In the genomic region with DNA sequence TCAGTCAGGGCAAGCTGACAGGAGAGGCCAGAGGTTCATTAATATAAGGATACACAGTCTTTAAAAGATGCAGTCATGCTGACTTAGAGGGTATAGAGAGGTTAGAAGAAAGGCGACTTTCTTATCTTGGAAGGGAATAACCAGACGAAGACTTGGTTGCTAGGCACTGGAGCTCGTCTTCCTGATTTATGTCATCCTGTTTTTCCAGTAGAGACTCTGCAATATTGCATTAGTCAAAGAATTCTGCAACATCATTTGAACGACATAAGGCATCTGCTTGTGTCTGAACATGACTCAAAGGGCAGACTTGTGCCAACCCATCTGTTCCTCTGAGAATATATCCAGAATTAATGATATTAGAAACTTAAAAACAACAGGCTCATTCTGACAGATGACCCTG, we compare ENCODE assay signal across 17 mouse cellular contexts. TPM values are rescaled to one million over a fixed set of nuclear protein-coding genes. Genes with fewer than 3 reads are reported as not detected.
DNase-seq lines count a peak whose midpoint lies in the region; ATAC-seq and TF ChIP-seq lines count a peak whose summit lies in the region.
"Had no signal": no experiment of that assay in that cellular context is flagged by ENCODE, and none has a peak within 500 bp of the region (broad histone marks: within the 10 kb centered on the region; RNA-seq: fewer than 3 reads in every experiment).

No protein-coding gene starts in this region.

- H3K4me2 ChIP-seq in forebrain, embryonic 16.5 days (ENCODE audit: low read length) = no peak overlapping the region
- no peak overlapping the region for H3K4me2 ChIP-seq in forebrain, embryonic 13.5 days
- H3K4me2 ChIP-seq in liver, embryonic 15.5 days = no peak overlapping the region
- H3K4me2 ChIP-seq in liver, embryonic 12.5 days = no peak overlapping the region
- no peak overlapping the region for H3K4me2 ChIP-seq in intestine, embryonic 16.5 days (ENCODE audit: low read depth, low read length)
- H3K4me2 ChIP-seq in stomach, postnatal 0 days (replicated peaks; ENCODE audit: low read depth) = no peak overlapping the region
- H3K4me2 ChIP-seq: midbrain, embryonic 11.5 days had no signal

- no peak overlapping the region for H3K4me3 ChIP-seq in forebrain, embryonic 16.5 days (replicated peaks; ENCODE audit: low read length)
- H3K4me3 ChIP-seq in forebrain, embryonic 13.5 days = no peak overlapping the region
- H3K4me3 ChIP-seq in liver, embryonic 15.5 days (replicated peaks) = no peak overlapping the region
- H3K4me3 ChIP-seq in liver, embryonic 12.5 days = no peak overlapping the region
- no peak overlapping the region for H3K4me3 ChIP-seq in intestine, embryonic 16.5 days (ENCODE audit: low read length)
- H3K4me3 ChIP-seq in stomach, postnatal 0 days (ENCODE audit: low read depth, low read length) = no peak overlapping the region

- TF ChIP-seq CTCF in stomach, postnatal 0 days (IDR thresholded peaks at IDR 0.05; ENCODE audit: low read depth) = no peak

- peak; percentile 55; the same call in 1 of the 2 replicates for ATAC-seq in forebrain, embryonic 16.5 days
- no peak; the same call in 1 of the 2 replicates for ATAC-seq in forebrain, embryonic 13.5 days
- ATAC-seq in liver, embryonic 15.5 days (ENCODE audit: insufficient read depth) = 0 out of 2 replicates have a peak, but pooled peaks have one; percentile 25
- ATAC-seq in liver, embryonic 12.5 days = no peak
- ATAC-seq in intestine, embryonic 16.5 days = peak; percentile 12; the same call in 1 of the 2 replicates
- peak; percentile 21; the same call in 1 of the 2 replicates for ATAC-seq in stomach, postnatal 0 days (ENCODE audit: low FRiP score, low TSS enrichment)
- ATAC-seq: hindbrain, postnatal 0 days; liver, postnatal 0 days had no signal

- H3K36me3 ChIP-seq in forebrain, embryonic 16.5 days (ENCODE audit: control insufficient read depth, insufficient read depth) = no peaks in the 10 kb centered on the region
- no peaks in the 10 kb centered on the region for H3K36me3 ChIP-seq in forebrain, embryonic 13.5 days (ENCODE audit: poor library complexity, severe bottlenecking)
- no peaks in the 10 kb centered on the region for H3K36me3 ChIP-seq in liver, embryonic 15.5 days (replicated peaks)
- H3K36me3 ChIP-seq in liver, embryonic 12.5 days = no peaks in the 10 kb centered on the region
- no peaks in the 10 kb centered on the region for H3K36me3 ChIP-seq in intestine, embryonic 16.5 days (ENCODE audit: control insufficient read depth, insufficient read depth, low read length)
- H3K36me3 ChIP-seq in stomach, postnatal 0 days (ENCODE audit: control insufficient read depth, insufficient read depth, low read length) = no peaks in the 10 kb centered on the region

- H3K27ac ChIP-seq in forebrain, embryonic 16.5 days (ENCODE audit: low read length) = peak overlapping the region; percentile 30; the same call in 1 of the 2 replicates
- H3K27ac ChIP-seq in forebrain, embryonic 13.5 days = no peak overlapping the region
- H3K27ac ChIP-seq in liver, embryonic 15.5 days (replicated peaks) = no peak overlapping the region
- no peak overlapping the region for H3K27ac ChIP-seq in liver, embryonic 12.5 days
- no peak overlapping the region for H3K27ac ChIP-seq in intestine, embryonic 16.5 days (ENCODE audit: low read length)
- H3K27ac ChIP-seq in stomach, postnatal 0 days (replicated peaks) = no peak overlapping the region
- H3K27ac ChIP-seq: hindbrain, postnatal 0 days had no signal

- H3K9ac ChIP-seq in forebrain, embryonic 16.5 days (replicated peaks; ENCODE audit: low read depth, low read length) = no peak overlapping the region
- H3K9ac ChIP-seq in forebrain, embryonic 13.5 days = no peak overlapping the region
- H3K9ac ChIP-seq in liver, embryonic 15.5 days = no peak overlapping the region
- no peak overlapping the region for H3K9ac ChIP-seq in liver, embryonic 12.5 days
- H3K9ac ChIP-seq in intestine, embryonic 16.5 days (ENCODE audit: low read depth, low read length) = no peak overlapping the region
- H3K9ac ChIP-seq in stomach, postnatal 0 days (ENCODE audit: low read length) = no peak overlapping the region
- H3K9ac ChIP-seq: liver, postnatal 0 days had no signal

- no peak for DNase-seq in stomach, postnatal 0 days (ENCODE audit: low spot score)
- DNase-seq in left cerebral cortex, postnatal 14 days (ENCODE audit: low spot score in 2 of 2) = no peak
- no peak for DNase-seq in heart, postnatal 14 days
- DNase-seq: adrenal gland, postnatal 10 days; cerebellum, adult 11 months; gastrocnemius, postnatal 36 days; left cerebral cortex, postnatal 4 days; liver, postnatal 0 days; spleen, adult 18-20 months; thymus, adult 2 months had no signal

- H3K27me3 ChIP-seq in forebrain, embryonic 16.5 days (replicated peaks; ENCODE audit: control insufficient read depth, insufficient read depth, low read length) = no peaks in the 10 kb centered on the region
- H3K27me3 ChIP-seq in forebrain, embryonic 13.5 days = no peaks in the 10 kb centered on the region
- no peaks in the 10 kb centered on the region for H3K27me3 ChIP-seq in liver, embryonic 15.5 days
- H3K27me3 ChIP-seq in liver, embryonic 12.5 days (replicated peaks) = no peaks in the 10 kb centered on the region
- no peaks in the 10 kb centered on the region for H3K27me3 ChIP-seq in intestine, embryonic 16.5 days (replicated peaks; ENCODE audit: control insufficient read depth, insufficient read depth, low read length)
- H3K27me3 ChIP-seq in stomach, postnatal 0 days (ENCODE audit: control insufficient read depth, insufficient read depth, low read length) = no peaks in the 10 kb centered on the region

- 52% methylated on average over 4 of the region's 4 CpGs for WGBS in forebrain, embryonic 16.5 days
- 84% methylated on average over 4 of the region's 4 CpGs for WGBS in forebrain, embryonic 13.5 days
- 20% methylated on average over 4 of the region's 4 CpGs for WGBS in liver, embryonic 15.5 days (ENCODE audit: insufficient replicate concordance)
- 27% methylated on average over 4 of the region's 4 CpGs for WGBS in liver, embryonic 12.5 days (ENCODE audit: insufficient replicate concordance)
- 15% methylated on average over 4 of the region's 4 CpGs for WGBS in intestine, embryonic 16.5 days
- WGBS in stomach, postnatal 0 days = 13% methylated on average over 4 of the region's 4 CpGs

- intact Hi-C loops in left cerebral cortex, postnatal 14 days (cut with DNase I) = no loop called here
- intact Hi-C loops in heart, postnatal 14 days (cut with DNase I) = no loop called here

- H3K4me1 ChIP-seq in forebrain, embryonic 16.5 days (replicated peaks; ENCODE audit: control insufficient read depth, insufficient read depth, low read length) = peaks cover 9% of the 10 kb centered on the region
- peaks cover 3% of the 10 kb centered on the region for H3K4me1 ChIP-seq in forebrain, embryonic 13.5 days
- H3K4me1 ChIP-seq in liver, embryonic 15.5 days (replicated peaks) = peaks cover 3% of the 10 kb centered on the region; the same call in 1 of the 2 replicates
- peaks cover 12% of the 10 kb centered on the region; the same call in 1 of the 2 replicates for H3K4me1 ChIP-seq in liver, embryonic 12.5 days
- peaks cover 22% of the 10 kb centered on the region for H3K4me1 ChIP-seq in intestine, embryonic 16.5 days (ENCODE audit: control insufficient read depth, insufficient read depth, low read length)
- no peaks in the 10 kb centered on the region for H3K4me1 ChIP-seq in stomach, postnatal 0 days (replicated peaks; ENCODE audit: control insufficient read depth, insufficient read depth)

- no peak for TF ChIP-seq EP300 in stomach, postnatal 0 days (optimal IDR thresholded peaks at IDR 0.05)

- no peaks in the 10 kb centered on the region for H3K9me3 ChIP-seq in forebrain, embryonic 16.5 days (ENCODE audit: control insufficient read depth, low read length)
- no peaks in the 10 kb centered on the region for H3K9me3 ChIP-seq in forebrain, embryonic 13.5 days (replicated peaks)
- no peaks in the 10 kb centered on the region for H3K9me3 ChIP-seq in liver, embryonic 15.5 days (replicated peaks)
- no peaks in the 10 kb centered on the region for H3K9me3 ChIP-seq in liver, embryonic 12.5 days (replicated peaks)
- H3K9me3 ChIP-seq in intestine, embryonic 16.5 days (ENCODE audit: control insufficient read depth, low read length) = no peaks in the 10 kb centered on the region
- H3K9me3 ChIP-seq in stomach, postnatal 0 days (ENCODE audit: control insufficient read depth, low read length) = no peaks in the 10 kb centered on the region

RNA-seq across cellular contexts. Expression of a gene that starts 16.6 kb away (rescaled TPM):
- 104 and 107 TPM in 2 replicates for polyA plus RNA-seq in forebrain, embryonic 16.5 days (2015; fragmentation: Nextera tagmentation; extraction: Ambion mirVana)
- 64.8 and 65.2 TPM in 2 replicates for polyA plus RNA-seq in forebrain, embryonic 13.5 days (2015; fragmentation: Nextera tagmentation; extraction: Ambion mirVana)
- polyA plus RNA-seq in liver, embryonic 15.5 days (2015; fragmentation: Nextera tagmentation; extraction: Ambion mirVana) = 10.4 and 10.5 TPM in 2 replicates
- 10.6 and 12.0 TPM in 2 replicates for polyA plus RNA-seq in liver, embryonic 12.5 days (2016; fragmentation: Nextera tagmentation; extraction: Ambion mirVana)
- polyA plus RNA-seq in intestine, embryonic 16.5 days (2015; fragmentation: Nextera tagmentation; extraction: Ambion mirVana) = 47.7 and 49.4 TPM in 2 replicates
- polyA plus RNA-seq in stomach, postnatal 0 days (2015; fragmentation: Nextera tagmentation; extraction: Ambion mirVana) = 19.1 and 21.3 TPM in 2 replicates
- total RNA-seq in left cerebral cortex, postnatal 14 days (2021) = 100 to 1,000 TPM; 219 to 221 TPM
- 10 to 100 TPM; 35.9 to 38.2 TPM for total RNA-seq in heart, postnatal 14 days (2021)

RNA-seq across cellular contexts. Expression of a gene that starts 45.2 kb away (rescaled TPM):
- polyA plus RNA-seq in forebrain, embryonic 16.5 days (2015; fragmentation: Nextera tagmentation; extraction: Ambion mirVana) = 17.5 and 18.0 TPM in 2 replicates
- polyA plus RNA-seq in forebrain, embryonic 13.5 days (2015; fragmentation: Nextera tagmentation; extraction: Ambion mirVana) = 19.2 and 21.3 TPM in 2 replicates
- 3.5 and 3.7 TPM in 2 replicates for polyA plus RNA-seq in liver, embryonic 15.5 days (2015; fragmentation: Nextera tagmentation; extraction: Ambion mirVana)
- 3.0 and 3.4 TPM in 2 replicates for polyA plus RNA-seq in liver, embryonic 12.5 days (2016; fragmentation: Nextera tagmentation; extraction: Ambion mirVana)
- polyA plus RNA-seq in intestine, embryonic 16.5 days (2015; fragmentation: Nextera tagmentation; extraction: Ambion mirVana) = 9.4 and 9.7 TPM in 2 replicates
- 7.0 and 7.4 TPM in 2 replicates for polyA plus RNA-seq in stomach, postnatal 0 days (2015; fragmentation: Nextera tagmentation; extraction: Ambion mirVana)
- 1 to 10 TPM; 4.9 to 5.8 TPM for total RNA-seq in left cerebral cortex, postnatal 14 days (2021)
- total RNA-seq in heart, postnatal 14 days (2021) = 10 to 100 TPM; 15.8 to 16.0 TPM

Comparison
In these comparisons a context has a peak if more than half of its experiments do, and no peak if none do; other contexts are left out.
1. ATAC-seq: peak in forebrain, embryonic 16.5 days (single experiment), liver, embryonic 15.5 days (single experiment), intestine, embryonic 16.5 days (single experiment) and stomach, postnatal 0 days (single experiment); none in forebrain, embryonic 13.5 days (single experiment) and liver, embryonic 12.5 days (single experiment).